Mouse (Mus musculus) 3T3-L1 (cell line): Measurements from ENCODE around the gene Klhl23.
"Not testable (repeated sequence)": the region's sequence is repeated elsewhere in the genome, so short reads cannot be mapped to it uniquely, and the experiment has no call there.

ENCODE experiments used
- DNase-seq: peaks from one replicate; pipeline ENCODE4 v3.0.0-alpha.2; 2015; ENCODE audit warnings: low read depth, low spot score

Gene Klhl23

DNA sequence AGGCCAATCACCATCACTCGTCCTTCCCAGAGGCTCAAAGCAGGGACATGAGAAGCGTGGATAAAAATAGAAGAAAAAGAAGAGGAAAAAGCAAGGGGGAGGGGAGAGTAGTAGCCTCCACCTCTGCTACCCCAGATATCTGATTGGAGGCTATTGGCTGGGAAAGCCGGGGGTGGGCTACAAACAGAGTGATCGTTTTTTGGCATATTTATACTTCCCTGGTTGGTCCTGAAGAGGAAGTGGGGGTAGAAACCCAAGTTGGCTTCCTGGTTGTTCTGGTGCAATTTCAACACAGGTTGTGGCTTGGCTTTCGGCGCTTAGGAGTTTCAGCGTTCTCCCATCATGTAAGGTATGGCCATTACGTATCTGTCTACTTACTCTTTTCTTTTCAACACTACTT is at the start of gene Klhl23:
Gene Klhl23 (plus strand): TSS at position 234 of the 400 bp plus-strand sequence.
- no peak for DNase-seq

DNA sequence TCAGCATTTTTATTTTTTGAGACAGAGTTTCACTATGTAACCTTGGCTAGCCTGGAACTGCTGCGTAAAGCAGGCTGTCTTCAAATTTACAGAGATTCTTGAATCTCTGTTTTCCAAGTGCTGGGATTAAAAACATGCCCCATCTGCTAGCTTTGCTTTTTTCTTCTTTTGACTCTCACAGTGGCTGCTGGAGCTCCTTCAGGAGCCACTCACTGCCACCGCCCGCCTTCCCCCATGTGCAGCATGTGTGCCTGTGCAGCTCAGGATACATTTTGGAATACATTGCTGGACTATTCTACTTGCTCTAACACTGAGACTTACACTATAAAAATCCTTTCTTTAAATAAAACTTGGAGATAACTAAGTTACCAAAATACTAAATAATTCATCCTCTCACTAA is 48.4 kb upstream of the Klhl23 start:
- DNase-seq: no peak

DNA sequence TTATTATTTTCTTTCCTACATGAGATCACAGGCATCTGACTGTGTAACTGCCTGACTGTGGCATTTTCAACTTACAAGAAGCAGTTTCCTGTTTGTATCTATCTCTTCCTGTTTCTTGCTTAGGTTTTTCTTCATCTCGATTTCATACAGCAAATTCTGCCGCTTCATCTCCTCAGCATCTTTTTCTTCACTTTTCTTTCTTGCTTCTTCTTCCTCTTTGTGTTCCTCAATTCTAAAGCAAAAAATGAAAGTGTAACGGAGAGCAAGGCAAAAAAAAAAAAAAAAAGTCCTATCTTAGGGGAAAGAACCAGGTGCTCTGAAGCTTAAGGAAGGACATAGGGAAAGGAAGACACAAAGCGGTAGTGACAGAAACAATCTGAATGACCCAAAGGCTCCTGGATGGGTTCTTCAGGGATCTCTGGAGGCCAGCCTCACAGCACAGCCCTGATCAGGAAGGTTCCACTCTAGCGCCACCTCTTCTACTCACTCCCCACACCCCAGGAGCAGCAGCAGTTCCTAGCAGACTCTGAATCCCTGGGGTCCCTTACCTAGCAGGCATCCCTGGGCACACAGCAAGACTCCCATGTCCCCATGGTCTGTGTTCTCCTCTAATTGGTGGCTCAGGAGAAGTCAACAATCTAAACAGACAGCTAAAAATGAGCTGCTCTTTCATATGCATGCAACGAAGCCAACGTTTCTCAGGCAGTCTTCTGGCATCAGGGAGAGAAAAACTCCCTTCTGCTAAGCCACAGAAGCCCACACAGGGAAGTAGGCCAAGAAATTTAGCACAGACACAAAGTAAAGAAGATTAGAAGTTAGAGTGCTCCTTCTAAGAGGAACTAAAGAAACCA is 43.5 kb upstream of the Klhl23 start:
- no peak for DNase-seq

DNA sequence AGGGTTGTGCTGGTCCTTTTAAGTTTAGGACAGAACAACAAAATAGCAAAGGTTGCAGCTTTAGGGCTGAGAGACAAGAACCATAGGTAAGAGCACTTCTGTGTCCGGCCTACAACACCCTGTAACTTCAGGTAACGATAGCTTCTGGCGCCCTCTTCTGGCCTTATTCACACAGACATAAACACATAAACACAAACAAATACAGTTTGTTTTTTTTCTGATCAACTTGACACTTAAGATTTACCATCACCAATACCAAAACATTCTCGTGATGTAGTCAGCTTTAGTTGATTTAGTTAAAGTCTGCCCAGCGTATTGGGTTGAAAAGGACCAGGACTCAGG is 42.9 kb upstream of the Klhl23 start:
- peak; percentile 71 for DNase-seq

DNA sequence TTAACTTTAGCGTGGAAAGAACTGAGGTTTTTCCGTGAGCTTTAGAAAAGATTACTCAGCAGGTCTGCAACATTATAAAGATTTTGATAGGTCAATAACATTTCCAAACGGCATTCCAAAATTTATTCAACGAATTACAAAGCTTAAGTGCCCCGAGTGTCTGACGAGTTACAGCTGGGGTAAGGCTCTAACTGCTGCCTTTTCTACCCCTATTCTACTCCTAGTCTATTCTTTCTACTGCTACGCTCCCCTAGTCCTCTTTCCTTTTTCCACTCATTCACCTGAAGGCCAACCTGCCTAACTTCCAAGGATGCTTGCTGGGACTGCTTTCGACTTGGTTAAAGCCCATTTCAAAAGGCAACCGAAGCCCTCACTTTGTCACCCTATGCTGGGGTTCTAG is 32.8 kb upstream of the Klhl23 start:
- DNase-seq: no peak

DNA sequence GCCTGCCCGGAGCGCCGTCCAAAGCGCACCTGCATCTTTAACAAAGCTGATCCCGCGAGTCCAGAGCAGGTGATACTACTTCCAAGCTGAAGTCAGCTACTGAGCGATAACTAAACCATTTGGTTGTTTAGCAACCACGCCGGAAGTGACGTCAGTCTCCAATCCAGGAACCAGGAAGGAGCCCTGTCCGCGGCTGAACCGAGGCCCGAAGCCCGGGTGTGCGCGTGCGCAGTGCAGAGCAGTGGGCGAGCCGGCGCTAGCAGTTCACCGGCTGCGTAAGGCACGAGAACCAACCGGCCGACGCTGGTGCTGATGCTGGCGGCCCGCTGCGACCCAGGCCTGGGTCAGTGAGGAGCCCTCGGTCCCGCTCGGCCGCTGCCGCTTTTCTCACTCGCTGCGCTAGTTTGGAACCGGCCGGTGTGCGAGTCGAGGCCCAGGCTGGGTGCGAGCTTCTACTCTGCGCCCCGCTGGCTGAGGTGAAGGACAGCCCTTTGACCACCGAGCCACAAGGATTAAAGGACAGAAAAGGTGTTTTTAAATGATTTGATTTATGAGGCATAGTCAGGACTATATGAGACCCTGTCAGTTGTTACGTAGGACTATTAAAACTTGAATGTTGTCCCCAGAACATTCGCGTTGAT is 32.2 kb upstream of the Klhl23 start, which contains the start of the genes Ccdc173 and Phospho2:
Gene Ccdc173 (minus strand): TSS at position 147 of the 641 bp plus-strand sequence.
Gene Phospho2 (plus strand): TSS at position 195 of the 641 bp plus-strand sequence.
- peak; percentile 100 for DNase-seq

DNA sequence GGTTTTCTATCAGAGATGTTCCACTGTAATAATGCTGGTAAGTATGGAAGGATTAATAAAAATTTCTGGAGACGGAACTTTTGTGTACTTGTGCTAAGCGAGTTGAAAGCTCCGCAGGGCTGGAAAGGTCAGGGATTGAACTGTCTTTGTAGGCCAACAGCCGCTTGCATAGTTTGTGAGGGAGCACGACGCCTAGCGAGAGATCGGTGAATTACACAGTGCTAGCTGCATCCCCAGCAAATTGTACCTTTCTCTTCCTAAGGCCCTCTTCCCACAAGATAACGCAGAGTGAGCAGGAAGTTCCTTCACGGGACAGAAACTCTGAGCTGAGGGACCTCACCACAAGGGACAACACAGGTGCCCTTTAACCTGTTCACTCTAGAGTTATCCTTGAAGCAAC is 31.5 kb upstream of the Klhl23 start:
- peak; percentile 98 for DNase-seq

DNA sequence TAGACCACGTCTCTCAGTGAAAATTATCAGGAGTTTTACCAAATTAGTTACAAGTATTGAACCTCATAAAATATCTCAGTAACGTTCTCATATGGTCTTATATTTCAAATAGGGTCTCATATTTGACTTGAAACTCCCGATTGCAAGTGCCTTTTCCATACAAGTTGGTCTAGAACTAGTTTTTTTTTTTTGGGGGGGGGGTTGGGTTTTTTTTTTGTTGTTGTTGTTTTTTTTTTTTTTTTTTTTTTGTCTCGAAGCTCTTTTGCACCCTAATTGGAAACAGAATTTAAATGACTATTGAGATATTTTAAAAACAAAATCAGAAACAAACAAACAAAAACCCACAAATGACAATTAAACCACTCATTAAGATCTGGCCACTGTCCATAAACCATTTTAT is 31.0 kb upstream of the Klhl23 start:
- DNase-seq: no peak

DNA sequence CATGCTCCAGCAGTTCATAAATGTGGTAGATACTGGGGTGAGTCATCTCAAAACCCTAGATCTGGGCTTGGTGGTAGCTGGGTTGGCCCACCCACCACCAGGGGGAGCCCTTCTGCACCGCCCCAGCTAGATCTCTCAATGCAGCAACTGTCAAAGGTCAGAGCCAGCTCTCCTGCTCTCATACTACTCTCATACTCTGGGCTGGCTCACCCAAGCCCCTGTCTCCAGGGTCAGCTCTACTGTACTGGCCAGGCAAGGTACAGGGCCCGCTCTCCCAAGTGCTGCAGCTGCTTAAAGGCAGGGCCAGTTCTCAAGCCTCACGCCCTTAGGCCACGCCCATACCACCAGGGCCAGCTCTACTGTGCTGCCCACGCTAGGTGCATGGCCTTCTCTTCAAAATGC is 18.8 kb upstream of the Klhl23 start:
- DNase-seq: peak; percentile 56

DNA sequence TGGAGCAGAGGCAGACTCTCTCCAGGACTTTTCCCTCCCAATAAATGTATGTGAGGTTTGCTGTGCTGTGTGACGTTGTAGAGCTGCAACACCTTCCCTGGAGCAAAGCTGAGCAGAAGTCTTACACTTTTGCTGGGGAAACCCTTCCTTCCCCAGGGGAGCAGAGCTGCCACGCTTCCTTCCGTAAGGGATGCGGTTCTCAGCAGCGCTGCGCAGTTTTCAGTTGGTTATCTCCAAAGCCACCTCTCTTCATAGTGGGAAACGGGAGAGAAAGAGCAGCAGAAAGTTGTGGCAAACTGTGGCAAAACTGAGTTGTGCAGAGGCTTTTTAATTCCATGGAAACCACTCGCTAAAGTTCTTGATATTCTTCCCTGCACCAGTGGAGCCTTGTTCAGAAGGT is 18.0 kb upstream of the Klhl23 start:
- no peak for DNase-seq

DNA sequence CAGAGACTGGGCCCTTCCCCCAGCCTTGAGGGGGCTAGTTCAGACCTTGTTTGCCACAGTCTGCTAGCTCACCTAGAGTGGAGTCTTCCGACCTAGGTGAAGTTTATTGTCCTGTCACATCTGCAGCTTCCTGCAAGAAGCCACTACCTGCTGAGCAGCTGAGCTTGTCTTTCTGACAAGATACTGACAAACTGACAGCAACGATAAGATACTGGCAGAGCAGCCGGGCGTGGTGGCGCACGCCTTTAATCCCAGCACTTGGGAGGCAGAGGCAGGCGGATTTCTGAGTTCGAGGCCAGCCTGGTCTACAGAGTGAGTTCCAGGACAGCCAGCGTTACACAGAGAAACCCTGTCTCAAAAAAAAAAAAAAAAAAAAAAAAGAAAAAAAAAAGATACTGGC is 17.1 kb upstream of the Klhl23 start:
- not testable (repeated sequence) for DNase-seq

DNA sequence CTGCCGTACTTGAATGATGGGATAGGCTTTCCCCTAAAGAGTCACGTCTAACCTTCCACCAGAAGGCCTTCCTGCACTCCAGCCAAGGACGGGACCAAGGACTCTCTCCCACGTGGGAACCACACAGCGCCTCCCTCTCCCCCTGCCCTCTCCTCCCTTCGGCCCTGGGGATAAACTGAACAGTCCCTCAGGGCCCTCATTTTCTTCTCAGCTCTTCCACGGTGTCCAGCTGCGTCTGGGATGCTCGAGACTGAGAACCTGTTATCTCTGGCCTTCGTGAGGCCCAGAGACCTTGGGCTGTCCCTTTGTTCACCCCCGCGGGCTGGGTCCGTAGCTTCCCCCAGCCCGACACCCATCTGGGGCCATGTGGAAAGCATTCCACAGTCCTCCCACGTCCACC is 11.6 kb upstream of the Klhl23 start:
- DNase-seq: no peak

DNA sequence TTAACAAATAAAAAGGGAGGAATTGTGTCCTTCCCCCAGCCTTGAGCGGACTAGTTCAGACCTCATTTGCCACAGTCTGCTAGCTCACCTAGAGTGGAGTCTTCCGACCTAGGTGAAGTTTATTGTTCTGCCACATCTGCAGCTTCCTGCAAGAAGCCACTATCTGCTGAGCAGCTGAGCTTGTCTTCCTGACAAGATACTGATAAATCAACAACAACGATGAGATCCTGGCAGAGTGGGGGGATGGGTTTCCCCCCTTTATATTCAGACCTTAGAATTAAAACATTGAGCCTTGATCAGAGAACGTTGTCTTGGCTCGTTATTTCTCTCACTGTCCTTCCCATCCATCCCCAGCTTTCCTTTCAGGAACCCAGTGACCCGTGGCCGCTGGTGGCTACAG is 10.4 kb upstream of the Klhl23 start:
- DNase-seq: not testable (repeated sequence)

DNA sequence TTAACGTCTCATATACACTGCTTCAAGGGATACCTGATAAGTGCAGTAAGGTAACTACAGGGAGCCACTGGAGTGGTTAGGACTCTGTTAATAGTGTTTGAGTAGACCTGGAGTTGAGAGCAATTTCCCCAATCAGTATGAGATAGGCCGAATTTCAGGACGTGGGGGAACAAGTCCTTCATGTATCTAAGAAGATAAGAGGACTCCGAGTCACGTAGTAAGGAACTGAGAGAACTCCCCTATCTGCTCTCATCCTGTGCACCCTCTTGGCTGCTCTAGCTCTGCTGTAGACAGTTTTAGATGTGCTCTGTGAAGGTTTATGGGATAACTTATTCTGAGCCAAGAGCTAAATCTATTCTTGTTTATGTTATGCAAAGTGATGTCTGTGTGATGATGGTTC is 5.2 kb upstream of the Klhl23 start:
- DNase-seq: no peak

DNA sequence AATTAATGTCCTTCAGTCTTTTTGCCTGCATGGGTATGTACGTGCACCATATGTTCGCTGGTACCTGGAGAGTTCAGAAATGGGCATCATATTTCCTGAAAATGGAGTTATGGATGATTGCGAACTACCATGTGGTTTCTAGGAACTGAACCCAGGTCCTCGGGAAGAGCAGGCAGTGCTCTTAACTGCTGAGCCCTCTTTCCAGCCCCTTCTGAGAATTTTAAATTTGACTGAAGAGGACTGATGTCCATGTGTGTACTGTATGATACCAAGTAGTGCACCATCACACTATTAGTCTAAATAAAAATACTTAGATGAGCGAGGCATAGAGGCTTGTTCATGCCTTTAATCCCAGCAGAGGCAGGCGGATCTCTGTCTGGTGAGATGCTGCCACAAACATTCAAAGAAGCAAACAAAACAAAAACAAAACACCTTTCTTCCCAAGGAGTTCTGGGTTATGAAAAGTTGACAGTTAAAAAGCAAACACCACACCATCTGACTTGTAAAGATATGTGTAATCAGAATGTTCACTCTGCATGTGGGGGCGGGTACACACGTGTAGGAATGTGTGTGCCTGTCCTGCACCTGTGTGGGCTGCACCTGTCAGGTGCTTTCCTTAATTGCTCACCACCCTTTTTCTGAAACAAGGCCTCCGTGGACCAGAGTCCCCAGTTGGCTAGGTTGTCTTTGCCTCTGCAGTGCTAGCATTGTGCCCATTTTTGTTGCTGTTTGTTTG is 3.2 kb upstream of the Klhl23 start:
- no peak for DNase-seq

DNA sequence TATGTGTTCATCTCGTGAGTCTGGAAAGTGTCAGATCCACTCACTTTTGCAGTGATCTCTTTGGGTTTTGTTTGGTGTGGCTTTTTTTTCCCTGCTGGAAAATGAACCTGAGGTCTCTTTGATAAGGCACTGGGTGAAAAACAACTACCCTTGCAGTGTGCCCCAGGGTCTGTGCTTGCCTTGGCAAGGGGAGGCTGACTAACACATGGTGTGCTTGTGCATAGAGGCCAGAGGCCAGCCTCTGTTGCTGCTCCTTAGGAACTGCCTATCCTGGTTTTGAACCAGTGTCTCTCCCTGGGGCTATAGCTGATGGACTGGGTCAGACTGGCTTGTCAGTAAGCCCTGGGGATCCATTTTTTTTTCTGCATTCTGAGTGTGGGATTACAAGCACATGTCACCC is 1.5 kb upstream of the Klhl23 start:
- DNase-seq: no peak

DNA sequence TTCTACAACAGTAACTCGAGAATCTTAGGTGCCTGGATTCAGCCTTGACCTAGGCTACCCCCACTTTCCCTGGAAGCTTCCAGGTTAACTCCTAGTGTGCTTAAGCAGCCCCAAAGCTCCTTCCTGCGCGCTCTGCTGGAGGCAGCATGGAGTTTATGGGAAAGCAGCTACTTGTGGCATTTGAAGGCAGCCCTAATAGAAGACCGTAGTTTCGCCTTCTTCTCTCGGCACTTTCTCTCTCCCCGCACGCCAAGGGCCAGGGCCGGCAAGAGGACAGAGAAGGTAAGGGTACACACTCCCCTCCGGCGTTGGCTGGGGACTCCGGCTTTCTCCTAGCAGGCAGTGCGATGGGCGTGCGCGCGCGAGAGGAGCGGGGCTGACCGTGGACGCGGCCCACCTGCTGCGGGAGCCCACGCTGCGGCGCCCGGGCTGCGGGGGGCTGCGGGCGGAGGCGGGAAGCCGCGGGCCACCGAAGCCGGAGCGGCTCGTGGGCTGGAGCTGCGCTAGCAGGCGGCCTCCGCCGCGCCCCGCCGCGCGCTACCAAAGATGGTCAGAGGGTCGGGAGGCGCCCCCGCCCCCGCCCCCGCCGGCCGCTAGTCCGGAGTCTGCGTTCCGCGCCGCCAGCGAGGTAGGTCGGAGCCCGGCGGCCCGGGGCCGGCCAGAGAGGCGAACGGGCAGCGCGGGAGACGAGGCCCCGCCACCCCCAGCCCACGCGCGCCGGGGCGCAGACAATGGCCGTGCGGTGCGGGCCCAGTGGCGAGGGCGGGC is 801 bp downstream of the Klhl23 start:
- peak; percentile 12 for DNase-seq

DNA sequence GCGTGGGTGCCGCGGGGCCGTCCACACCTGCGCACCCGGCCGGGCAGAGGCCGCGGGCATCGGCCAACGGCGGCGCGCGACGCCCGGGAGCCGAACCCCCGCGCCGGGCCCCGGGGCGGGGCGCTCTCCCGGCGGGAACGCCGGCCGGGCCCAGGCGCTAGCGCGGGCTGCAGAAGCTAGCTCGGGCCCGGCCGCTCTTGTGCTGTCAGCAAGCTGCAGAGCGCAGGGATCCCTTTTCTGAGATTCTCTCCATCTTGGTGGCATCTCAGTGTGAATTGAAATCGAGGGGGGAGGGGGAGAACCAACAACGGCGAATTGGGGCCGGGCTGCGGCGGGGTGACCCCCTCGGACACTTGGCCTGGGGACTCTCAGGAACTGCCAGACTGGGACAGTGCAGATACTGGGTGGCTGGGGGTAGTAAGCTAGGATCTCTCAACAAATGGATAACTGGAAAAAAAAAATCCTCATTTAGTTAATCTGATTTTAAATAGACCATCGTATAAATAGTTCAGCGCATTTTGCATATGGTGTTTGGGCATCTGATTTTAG is 1.5 kb downstream of the Klhl23 start:
- peak; percentile 22 for DNase-seq

DNA sequence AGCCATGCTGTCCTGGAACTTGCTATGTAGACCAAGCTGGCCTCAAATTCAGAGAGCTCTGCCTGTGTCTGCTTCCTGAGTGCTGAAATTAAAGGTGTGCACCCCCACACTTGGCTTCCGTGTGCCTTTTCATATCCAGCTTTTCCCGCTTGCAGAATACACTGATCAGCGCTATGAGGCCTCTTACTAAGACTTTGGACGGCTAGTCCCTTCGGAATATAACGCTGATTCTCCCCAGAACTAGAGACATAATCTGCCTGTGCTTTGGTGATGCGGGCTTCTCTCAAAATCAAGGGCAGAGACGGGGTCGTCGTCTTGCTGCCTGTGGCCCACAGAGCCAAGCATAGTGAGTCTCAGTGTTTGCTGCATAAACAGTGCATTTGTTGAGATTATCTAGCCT is 4.2 kb downstream of the Klhl23 start:
- DNase-seq: no peak

DNA sequence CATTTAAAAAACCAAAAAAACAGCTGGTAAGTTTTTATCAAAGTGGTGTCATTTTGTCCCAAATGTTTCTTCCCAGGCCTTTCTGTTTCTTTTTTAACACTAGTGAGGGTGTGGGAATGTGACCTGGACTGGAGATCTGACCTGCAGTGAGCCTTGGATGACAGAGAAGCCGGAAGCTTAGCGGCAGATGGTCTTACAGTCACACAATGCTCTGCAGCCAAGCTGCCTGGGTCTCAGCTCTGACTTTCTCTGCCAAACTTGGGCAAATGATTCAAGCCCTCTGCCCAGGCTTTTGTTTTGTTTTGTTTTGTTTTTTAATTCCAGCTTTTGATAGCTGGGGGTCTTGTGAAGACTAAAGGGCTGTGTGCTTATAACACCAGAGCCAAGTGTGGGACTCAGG is 4.6 kb downstream of the Klhl23 start:
- DNase-seq: no peak

DNA sequence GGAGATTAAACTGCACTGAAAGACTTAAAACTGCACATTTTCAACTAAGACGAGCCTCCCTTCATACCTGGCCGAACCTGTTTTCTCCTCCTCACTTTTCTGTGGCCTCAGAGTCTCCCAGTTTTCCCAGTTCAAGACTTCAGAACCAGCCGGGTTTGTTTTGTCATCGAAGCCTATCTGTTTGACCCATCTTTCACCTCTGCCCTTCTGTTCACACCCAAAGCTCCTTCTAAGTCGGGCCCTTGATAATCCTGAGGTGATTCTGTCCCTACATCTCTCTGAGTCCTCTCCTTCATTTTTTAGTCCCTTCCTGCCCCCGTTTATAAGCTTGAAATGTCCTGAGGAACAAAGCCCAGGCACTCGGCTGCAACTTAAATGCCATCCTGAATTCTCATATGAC is 6.3 kb downstream of the Klhl23 start:
- DNase-seq: no peak
